Mouse (Mus musculus): Measurements from ENCODE around the gene Gzmg. TPM values are rescaled to one million over a fixed set of nuclear protein-coding genes. Genes with fewer than 3 reads are reported as not detected.

Gzmg gene
- total RNA-seq, 2 experiments from 2014 or later, result not detected

Other genes starting within 250 kb of the Gzmg start
- 1 to 10 TPM; 2.7 to 4.1 TPM for gene Cma1, start 214.9 kb downstream of the Gzmg start, total RNA-seq (2021)
- not detected for gene Cma2, start 208.6 kb downstream of the Gzmg start, total RNA-seq (2021)
- not detected for gene Mcpt1, start 141.6 kb downstream of the Gzmg start, total RNA-seq (2021)
- not detected for gene Mcpt9, start 129.1 kb downstream of the Gzmg start, total RNA-seq (2021)
- not detected for gene Mcpt2, start 117.5 kb downstream of the Gzmg start, total RNA-seq (2021)
- 1 to 10 TPM; 2.7 to 5.8 TPM for gene Mcpt4, start 97.3 kb downstream of the Gzmg start, total RNA-seq (2021)
- gene Mcpt8, start 74.3 kb downstream of the Gzmg start, total RNA-seq (2021), result not detected
- not detected for gene Ctsg, start 57.0 kb downstream of the Gzmg start, total RNA-seq (2021)
- gene Gzme, start 39.0 kb downstream of the Gzmg start, total RNA-seq (2021), result not detected
- not detected for gene Gzmd, start 27.0 kb downstream of the Gzmg start, total RNA-seq (2021)
- not detected for gene Gzmn, start 15.0 kb upstream of the Gzmg start, total RNA-seq (2021)
- gene Gzmf, start 51.8 kb upstream of the Gzmg start, total RNA-seq (2021), result not detected
- not detected for gene Gzmc, start 75.1 kb upstream of the Gzmg start, total RNA-seq (2021)
- gene Gzmb, start 102.7 kb upstream of the Gzmg start, total RNA-seq (2021), result not detected
- gene Atp12a, start 205.5 kb upstream of the Gzmg start, total RNA-seq (2021), result not detected
- not detected for gene Rnf17, start 243.0 kb upstream of the Gzmg start, total RNA-seq (2021)